Mouse (Mus musculus) spleen, postnatal 4 days (tissue): Measurements from ENCODE around the gene Mmp14.

Experiments
- DNase-seq, 2 experiments: peaks; one replicate each; pipeline ENCODE4 v3.0.0; 2022; ENCODE audit warnings: low spot score in 2 of 2

Gene Mmp14

GRCm38 (mm10) chr14:54413877-54414700 lies 17.3 kb upstream of the Mmp14 start:
- peak in 1 of 2 experiments; percentile 71 for DNase-seq

GRCm38 (mm10) chr14:54415241-54416020 lies 16.0 kb upstream of the Mmp14 start:
- DNase-seq, result no peak

GRCm38 (mm10) chr14:54416229-54416775 lies 15.1 kb upstream of the Mmp14 start:
- no peak for DNase-seq

DNA sequence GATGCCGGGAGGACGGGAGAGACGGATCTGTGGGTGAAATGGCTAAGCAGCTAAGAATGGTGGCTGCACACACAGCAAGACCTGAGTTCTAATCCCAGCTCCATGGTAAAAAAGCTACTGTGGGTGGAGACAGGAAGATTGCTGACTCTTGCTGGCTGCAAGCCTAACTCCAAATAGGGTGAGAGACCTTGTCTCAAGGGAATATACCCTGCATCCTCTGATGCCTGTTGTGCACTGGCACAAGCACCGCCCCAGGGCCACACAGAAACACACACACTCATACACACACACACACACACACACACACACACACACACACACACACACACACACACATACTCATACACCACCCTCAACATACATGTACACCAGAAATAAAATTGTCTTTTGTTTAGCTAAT lies 14.6 kb upstream of the Mmp14 start:
- no peak for DNase-seq

GRCm38 (mm10) chr14:54417623-54418081 lies 13.8 kb upstream of the Mmp14 start, which contains the start of gene Slc7a7:
Slc7a7 (minus strand) TSS chr14:54417780.
- peak; percentile 62 to 79 for DNase-seq

- DNase-seq, result no peak
These were observed 10.4 kb upstream of the Mmp14 start for GRCm38 (mm10) chr14:54421014-54421413.

GRCm38 (mm10) chr14:54423406-54423805 lies 8.0 kb upstream of the Mmp14 start:
- DNase-seq, result peak in 1 of 2 experiments; percentile 47

GRCm38 (mm10) chr14:54424634-54425033 lies 6.8 kb upstream of the Mmp14 start:
- DNase-seq, result no peak

DNA sequence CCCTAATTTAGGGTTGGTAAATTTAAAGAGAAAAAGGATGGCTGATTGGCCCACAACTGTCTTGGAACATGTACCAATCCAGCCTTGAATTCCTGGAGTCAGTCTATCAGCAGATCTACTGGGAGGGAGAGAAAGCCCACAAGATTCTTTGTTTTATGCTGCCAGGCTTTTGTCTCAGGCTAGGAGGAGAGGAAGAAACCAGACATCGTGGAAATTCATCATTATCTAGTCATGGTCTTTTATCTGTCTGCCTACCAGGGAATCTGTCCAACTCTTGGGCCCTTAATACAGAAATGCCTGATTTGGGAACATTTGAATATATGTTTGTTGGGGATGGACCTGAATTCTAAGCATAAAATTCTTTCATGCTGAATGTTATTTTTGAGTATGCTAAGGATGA lies 5.9 kb upstream of the Mmp14 start:
- DNase-seq, result no peak

- DNase-seq, result no peak
These were observed 5.3 kb upstream of the Mmp14 start for GRCm38 (mm10) chr14:54426003-54426688.

GRCm38 (mm10) chr14:54426689-54427398 lies 4.6 kb upstream of the Mmp14 start, which contains the start of gene Mrpl52:
Mrpl52 (plus strand) TSS chr14:54426909.
- DNase-seq, result peak; percentile 91 to 93

DNA sequence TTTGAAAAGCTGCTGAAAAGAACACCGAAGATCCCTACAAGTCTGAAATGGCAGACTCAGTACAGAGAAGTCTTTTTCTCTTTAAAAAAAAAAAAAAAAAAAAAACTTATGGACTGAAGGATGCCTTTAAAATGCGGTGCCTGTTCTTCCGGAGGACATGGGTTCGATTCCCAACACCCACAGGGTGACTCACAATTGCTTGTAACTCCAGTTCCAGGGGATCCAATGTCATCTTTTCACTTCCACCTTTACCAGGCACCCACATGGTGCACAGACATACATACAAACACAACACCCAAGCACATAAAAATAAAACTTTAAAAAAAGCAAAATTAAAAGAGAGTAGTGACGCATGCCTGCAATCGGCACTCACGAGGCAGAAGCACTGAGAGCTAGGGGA lies 3.7 kb upstream of the Mmp14 start:
- no peak for DNase-seq

GRCm38 (mm10) chr14:54428421-54428820 lies 3.0 kb upstream of the Mmp14 start:
- DNase-seq, result no peak

DNA sequence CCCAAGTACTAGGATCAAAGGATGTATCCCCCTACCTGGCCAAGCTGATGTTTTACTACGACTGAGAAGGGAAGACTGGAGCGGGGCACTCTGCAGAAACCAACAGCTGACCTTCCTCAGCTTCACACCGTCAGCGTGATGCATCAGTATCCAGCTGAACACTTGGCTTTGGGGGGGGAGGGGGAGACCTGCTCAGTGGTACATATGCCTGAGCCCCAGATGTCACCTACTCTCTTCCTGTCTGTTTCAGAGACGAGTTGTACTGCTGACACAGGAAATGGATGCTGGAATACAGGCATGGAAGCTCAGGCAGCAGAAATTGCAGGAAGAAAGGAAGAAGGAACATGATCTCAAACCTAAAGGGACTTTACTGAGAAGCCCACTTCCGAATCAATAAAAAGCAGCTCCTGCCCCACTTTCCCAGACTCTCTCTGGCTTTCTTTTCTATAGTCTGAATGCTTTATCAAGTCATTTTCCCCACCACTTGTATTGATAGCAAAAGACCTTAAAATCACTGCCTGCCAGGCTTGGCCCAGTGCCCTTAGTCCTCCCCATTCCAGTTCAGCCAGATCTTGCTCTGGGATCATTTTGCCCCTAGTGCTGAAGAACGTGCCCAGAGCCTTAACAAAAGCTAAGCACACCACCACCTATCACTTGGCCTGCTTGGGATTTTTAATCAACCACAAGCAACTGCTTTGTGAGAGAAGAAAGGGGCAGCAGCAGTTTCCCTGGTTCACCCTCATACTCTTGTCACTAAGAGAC lies 1.9 kb upstream of the Mmp14 start:
- DNase-seq, result no peak

DNA sequence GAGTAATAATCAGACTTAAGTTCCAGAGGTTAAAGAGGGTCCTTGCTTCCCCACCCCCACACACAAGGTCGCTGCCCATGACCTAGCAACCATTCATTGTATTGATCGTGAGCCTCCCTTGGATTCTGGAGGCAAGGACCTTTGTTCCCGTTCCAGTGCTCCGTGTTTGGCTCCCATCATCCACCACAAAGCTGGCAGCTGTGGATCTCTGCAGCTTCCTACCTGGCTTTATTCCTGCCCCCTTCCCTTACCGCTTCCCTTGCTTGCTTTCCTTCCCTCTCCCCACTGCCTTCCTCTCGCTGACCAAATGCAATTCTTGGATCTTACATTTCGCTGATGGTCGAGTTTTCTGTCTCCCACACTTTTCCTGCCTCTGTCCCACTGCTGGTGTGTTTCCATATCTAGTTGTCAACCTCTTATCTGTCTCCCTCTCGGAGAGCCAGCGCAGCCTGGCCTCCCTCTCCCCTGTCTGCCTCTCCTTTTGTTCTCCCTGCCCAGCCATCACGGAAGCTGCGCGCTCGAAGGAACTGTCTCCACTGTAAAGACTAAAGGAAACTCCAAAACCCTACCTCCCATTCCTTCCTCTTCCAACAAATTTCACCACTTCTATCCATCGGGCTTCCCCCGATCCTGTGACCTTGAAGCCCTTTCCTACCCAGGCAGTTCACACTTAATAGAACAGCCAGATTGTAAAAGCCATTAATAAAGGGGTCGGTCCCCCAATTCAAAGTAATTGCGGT lies 836 bp upstream of the Mmp14 start:
- DNase-seq, result no peak

DNA sequence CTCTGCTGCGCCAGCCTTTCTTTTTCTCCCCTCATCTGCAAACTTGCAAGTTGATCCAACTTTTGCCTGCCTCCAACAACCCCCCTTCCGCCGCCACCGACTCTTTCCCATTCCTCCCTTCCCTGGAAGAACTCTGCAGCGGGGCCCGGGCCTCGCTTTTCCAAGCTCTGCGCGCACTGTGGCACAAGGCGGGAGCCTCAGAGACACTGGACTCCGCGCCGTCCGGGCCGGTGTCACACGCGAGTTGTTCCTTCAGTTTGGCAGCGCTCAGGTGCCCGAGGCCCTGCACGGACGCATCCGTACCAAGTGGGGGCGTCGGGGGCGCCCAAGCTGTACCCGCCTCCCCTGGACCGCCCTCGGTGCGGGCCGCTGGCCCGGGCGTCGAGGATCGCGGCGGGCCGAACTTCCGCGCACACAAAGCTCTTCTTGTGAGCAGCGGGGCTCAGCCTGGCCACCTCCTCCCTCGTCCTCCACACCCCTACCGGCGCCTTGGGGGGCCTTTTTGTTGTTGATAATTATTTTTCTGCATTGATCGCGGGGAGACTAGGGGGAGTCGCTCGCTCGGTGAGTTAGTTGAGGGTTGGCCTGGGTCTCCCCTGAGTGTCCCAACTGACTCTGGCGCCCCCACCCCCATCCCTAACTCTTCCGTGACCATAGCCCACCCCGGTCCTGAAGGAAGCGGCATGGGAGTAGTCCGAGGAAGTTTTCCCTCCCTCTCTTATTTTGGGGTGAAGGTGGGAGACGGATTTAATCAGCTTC lies 845 bp downstream of the Mmp14 start:
- DNase-seq, result peak; percentile 60 to 83

- DNase-seq, result peak in 1 of 2 experiments; percentile 69
These were observed 1.7 kb downstream of the Mmp14 start for GRCm38 (mm10) chr14:54432837-54433830.
